Mouse (Mus musculus) embryo, embryonic 10.5 days (tissue): ENCODE results near the gene Fat4.
A peak's percentile ranks its signal among the peaks of the same experiment; 100 is the strongest.

Experiments used
- DNase-seq: peaks from one replicate; pipeline ENCODE4 v3.0.0-alpha.2; 2015; ENCODE audit warnings: low spot score

Gene Fat4

DNA sequence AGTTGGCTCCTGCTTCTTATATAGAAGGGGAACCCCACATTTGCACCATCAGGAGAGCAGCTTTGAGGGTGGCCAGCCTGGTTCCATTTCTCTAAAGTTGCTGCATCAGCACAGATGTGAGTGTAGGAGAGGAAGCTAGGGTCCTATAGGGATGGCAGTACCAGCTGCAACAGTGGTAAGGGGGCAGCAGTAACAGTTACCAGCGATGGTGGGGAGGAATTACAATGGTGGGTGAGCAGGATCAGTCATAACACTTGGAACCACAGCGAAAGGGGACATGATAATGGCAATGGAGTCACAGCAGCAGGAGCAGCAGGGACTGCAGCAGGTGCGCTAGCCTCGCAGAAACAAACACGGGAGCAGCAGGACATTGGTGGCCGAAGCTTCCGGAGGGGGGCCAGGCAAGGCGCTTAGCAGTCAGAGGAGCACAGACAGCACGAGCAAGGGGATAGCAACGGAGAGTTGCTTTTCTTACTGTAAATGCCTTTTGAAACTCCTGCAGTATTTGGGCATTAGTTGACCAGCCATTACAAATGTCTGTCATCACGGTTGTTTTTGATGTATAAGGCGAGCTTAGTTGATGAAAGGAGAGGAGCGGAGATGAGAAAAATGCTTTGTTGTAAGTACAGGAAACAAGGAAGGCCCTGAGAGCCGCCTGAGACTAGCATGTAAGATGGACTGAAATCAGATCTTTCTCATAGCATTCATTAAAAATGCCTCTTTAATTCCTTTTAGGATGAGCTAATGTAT, 21.1 kb downstream of the Fat4 start:
- no peak for DNase-seq

DNA sequence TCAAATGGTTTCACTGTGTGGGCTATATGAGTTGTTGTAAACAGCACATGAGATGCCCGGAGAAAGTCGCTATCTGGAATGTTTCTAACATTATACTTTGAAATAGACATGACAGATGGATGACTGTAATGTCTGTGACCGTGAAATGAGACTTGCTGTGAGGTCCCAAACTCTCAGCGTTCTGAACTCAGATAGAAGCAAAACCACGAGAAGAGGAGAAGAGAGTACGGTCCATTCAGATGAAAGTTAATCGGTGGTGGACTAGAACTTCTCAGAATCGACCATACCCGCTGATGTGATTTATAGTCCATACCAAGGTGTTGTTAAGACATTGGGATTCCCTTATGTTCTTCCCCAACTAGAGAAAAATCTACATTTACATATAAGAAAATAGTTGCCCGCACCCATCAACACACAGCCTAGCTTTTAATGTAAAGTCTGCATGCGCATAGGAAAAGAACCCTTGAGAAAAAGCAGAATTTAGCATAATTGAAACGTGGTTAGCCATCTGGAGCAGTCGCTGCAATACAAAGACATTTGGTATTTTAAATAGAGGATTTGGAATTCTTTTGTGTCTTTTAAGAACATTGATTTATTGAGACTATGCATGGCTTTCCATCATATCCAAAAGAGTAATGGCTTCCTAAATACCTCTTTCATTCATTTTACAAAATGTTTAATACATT, 21.8 kb downstream of the Fat4 start:
- peak; percentile 24 for DNase-seq

DNA sequence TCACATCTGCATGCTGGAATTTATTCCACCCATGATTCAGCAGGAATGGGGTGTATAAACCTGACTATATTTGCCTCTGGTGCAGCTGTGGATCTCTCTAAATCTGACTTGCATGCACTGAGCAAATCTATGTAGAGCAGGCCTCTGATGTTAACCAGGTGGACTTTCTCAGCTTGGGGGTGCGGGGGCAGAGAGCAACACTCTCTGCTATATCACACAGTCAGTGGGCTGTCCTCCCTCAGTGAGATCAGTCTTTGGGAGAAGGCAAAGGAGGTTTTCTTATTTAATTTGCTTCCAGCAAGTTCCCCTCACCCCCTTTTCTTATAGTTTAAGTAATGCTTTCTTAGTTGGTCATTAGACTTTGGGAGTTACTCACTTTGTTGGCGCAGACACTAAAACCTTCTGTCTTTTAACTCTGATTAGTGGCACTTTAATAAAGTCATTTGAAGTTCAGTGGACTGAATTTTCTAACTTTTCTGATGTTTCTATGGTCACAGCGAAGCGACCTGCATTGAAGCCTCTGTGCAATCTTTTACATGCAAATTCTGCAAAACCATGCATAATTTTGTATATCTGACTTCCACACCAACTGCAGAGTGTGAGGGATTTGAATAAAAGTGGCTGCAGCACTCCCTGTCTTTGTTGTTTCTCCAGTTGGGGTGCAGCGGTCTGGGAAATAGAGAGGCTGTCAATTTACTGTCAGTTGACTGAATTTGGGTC, 26.2 kb downstream of the Fat4 start:
- no peak for DNase-seq

- peak; percentile 41 for DNase-seq
Measured at GRCm38 (mm10) chr3:38913488-38914105, 26.9 kb downstream of the Fat4 start.

DNA sequence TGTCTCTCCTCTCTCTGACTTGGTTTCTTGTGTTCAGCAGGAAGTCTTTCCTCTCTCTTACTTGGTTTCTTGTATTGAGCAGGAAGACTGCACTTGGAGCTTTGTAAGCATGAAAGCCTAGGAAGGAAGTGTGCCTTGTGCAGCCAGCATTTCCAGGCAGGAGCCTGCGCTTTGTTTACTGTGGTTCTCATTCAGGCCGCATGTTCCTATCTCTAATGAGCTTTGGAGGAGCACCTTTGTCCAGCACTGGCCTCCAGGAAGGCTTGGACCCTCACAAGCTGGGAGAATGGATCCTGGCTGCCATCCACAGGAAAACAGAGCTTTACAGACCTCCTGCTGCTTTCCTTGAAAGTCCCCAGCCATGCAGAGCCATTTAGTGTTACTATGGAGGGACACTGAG, 32.2 kb downstream of the Fat4 start:
- DNase-seq: peak; percentile 3

DNA sequence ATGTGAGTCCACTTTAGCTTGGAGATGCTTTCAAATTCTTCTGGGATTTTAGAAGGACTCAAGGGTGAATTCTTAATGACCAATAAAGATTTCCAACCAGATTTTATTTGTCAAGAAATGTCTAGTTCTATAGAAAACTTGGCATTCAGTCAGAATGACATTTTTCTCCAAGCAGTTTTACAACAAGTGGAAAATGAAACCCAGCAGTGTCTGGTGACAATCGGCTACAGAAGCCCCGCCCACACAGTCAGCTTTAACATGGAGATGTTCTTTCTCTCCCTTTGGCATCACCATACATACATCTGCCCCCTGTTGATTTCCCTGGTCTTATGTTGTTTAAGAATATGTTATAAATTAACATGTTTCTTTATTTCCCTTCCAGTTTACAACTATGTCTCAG, 34.3 kb downstream of the Fat4 start:
- no peak for DNase-seq

DNA sequence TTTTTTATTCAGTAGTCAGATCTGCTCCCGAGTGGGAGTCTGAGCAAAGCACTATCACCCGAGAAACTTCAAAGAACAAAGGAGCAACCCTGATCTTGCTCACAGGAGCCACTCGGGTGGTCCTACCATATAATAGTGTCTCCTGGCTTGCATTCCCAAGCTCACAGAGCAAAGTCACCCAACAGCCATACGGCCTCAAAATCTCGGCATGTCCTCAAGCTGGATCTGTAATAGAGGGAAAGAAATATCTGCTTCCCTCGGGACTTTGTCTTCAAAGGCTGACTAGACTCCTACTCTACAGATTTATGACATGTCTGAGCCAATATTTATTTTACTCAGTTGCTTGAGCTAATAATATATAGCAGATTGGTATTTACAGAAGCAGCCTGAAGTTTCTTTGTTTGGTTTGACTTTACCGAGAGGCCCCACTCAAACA, 36.5 kb downstream of the Fat4 start:
- DNase-seq: peak; percentile 14

GRCm38 (mm10) chr3:38928076-38928686, 41.4 kb downstream of the Fat4 start:
- DNase-seq: no peak

DNA sequence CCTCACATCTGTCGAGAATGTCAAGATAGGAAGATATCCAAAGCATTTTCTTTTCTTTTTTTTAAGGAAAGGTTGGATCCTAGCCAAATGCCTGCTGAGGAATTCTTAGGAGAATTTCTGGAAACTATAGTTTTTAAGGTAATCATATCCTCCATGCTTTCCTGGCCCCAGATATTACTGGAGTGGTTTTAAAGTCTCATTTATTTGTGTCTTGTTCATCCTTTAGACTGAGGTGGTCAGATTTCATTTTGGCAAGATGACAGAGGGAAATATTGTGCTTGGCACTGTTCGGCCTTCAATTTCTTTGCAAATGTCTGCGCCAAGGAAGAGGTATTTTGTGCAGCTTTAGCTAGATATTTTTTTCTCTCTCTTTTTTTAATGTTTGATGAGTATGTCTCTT, 42.0 kb downstream of the Fat4 start:
- no peak for DNase-seq

DNA sequence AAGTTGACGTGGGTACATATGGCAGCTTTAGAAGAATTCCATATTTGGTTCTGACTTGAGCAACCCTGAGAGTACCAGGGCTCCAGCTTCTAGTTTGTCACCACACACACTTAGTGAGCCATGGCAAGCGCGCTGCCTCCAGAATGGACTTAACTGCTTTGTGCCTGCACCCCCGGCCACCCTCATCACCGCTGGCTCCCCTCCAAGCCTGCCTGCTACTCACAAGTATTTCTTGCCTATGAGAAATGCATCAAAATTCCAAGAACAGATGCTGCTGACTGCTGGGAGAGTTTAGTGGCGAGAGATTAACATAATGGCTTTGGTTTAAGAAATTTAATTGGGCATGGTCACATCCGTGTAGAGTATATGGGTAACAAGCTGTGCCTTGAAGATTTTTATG, 48.0 kb downstream of the Fat4 start:
- DNase-seq: no peak

DNA sequence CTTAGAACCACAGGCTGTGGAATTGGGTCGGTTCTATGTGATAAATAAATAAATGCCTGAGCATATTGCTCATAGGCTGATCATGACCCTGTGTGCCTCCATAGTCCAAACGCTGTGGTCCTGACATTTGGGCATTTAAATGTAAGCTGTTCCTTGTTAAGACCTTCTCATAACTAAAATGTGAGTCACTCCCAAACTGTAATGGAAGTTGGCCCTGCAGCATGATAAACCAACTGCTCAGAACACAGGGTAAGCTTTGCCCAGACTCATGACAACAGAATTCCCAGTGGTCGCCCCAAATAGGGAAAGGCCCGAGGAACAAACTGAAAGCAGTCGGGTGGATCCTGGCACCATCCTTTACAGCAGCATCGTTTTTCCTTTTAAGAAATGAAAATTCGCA, 49.7 kb downstream of the Fat4 start:
- DNase-seq: no peak

DNA sequence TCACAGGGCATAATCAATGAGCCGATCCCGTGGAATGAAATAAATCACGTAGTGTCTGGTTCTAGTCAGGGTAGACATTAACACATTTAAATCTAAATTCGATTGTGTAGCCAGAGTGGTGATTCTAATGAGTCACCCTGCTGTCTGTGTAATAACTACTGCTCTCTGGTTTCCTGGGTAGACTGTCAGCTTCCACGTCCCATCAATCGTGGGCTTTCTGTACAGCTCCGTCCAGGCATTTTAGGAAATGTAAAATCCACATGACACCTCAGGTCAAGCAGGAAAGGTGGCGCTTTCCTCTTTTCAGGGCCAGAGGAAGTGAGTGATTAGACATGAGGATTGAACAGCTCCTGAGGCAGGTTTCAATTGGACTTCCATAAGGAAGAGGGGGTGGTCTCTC, 50.4 kb downstream of the Fat4 start:
- DNase-seq: no peak

DNA sequence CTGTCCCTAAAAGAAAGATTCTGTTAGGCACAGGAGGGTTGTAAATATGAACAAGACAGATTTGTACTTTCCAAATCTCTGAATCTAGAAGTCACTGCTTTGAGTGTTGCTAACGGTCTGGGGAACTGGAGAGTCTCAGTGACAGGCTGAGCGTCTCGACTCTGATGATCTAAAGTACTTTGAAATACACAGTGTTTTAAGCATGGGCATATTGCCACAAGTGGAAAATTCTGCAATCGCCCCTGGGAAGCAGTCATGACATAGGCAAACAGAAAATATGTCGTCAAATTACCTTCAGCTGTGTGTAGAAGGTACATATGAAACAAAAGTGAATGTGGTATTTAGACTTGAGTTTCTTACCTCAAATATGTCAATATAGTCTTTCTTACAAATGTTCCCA, 51.4 kb downstream of the Fat4 start:
- no peak for DNase-seq

- peak; percentile 42 for DNase-seq
Measured at GRCm38 (mm10) chr3:38939573-38939972, 52.8 kb downstream of the Fat4 start.

DNA sequence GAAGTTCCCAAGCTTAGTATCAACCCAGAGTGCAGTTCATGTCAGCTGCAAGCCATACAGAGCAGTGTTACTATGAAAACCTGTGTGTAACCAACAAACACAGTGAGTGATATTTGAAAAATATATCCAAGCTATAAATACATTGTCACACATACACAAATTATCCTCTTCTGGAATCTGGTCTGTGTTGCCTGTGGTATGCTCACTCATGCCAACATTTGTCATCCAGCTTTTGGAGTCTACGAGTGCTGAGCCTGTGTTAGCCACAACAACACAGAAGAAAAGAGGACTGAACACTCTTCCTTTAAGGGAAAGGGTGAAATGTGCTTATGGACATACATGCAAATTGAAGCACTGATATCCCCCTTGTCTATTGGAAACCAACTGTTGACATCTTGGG, 53.6 kb downstream of the Fat4 start:
- DNase-seq: no peak

- DNase-seq: no peak
Measured at GRCm38 (mm10) chr3:38945157-38945556, 58.4 kb downstream of the Fat4 start.

DNA sequence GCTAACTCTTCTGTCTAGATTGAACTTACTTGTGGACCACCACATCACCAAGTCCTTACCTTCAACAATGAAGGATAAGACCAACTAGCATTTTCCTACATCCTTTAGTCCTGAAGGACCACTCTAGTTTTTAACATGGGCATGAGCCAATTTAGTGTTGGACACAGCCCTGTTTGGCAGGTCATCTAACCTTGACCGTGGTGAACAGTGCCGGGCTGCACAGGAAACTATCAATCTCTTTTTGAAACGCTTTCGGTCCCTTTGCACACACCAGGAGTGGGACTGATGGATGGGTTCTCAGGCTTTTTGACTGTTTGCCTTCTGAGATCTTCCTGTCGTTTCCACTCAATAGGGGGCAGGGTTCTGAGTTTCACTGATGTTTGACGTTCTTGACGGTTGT, 61.0 kb downstream of the Fat4 start:
- DNase-seq: no peak

DNA sequence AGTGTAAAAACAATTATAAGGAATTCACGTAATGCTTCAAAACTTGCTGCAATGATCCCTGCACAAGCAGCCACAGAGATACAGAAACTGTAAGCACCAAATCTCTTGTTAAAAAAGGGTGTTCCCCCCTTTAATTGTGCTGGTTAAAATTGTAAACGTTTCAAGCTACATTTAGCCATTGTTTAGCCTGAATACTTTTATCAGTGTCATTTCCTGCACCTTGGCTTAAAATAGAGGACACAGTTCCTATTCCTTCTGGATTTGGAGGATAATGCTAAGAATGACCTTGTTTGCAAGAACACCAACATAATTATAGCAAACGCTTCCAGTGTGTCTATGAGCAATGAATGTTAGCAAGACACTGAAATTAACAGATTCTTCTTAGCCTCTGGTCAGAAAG, 65.9 kb downstream of the Fat4 start:
- DNase-seq: no peak

- no peak for DNase-seq
Measured at GRCm38 (mm10) chr3:38954196-38954595, 67.5 kb downstream of the Fat4 start.

DNA sequence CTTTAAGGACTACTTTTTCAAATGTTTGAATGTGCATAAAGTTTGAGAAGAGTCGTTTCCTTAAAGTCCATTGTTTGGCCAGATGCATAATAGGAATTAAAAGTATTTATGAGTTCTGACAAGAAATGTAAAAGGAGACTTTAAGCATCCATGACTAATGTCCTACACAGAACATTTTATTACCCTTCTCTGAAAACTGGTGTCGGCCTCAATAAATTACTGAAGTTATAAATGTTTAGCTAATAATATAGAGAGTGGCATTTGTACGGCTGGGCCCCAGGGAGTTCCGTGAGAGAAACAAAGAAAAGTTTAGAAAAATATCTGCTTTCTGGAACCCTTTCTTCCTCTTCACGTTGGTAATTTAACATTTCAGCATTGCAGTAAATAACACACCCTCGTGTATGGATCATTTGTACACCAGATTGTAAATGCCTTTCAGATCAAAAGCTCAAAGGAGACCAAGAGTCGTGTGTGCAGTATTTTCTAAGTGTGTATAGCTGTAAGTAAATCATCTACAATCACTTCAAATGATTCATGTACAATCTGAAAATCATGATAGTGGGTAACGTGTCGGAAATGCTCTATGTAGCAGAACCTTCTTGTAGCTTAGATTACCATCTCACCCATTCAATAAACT, 69.4 kb downstream of the Fat4 start:
- DNase-seq: no peak

- DNase-seq: no peak
Measured at GRCm38 (mm10) chr3:38957186-38957585, 70.4 kb downstream of the Fat4 start.

GRCm38 (mm10) chr3:38962328-38962727, 75.6 kb downstream of the Fat4 start:
- no peak for DNase-seq
